Comparison of ENCODE assay signal across 8 mouse cellular contexts in genomic region chr6:121130039-121130705, GRCm38 (mm10). TPM values are rescaled to one million over a fixed set of nuclear protein-coding genes. Genes with fewer than 3 reads are reported as not detected.
A peak's percentile ranks its signal among the peaks of the same experiment; 100 is the strongest.
DNase-seq lines count a peak whose midpoint lies in the region; ATAC-seq and TF ChIP-seq lines count a peak whose summit lies in the region.

No protein-coding gene starts in this region.

- intact Hi-C loops in heart, adult 2 months (cut with DNase I), result loop anchor here (1.0 to 2.0 kb wide), 3 partner anchors 49 to 159 kb away; no protein-coding TSS in a partner anchor

- H3K27ac ChIP-seq in embryonic facial prominence, embryonic 12.5 days, result no peak overlapping the region
- no peak overlapping the region; the same call in 1 of the 2 replicates for H3K27ac ChIP-seq in heart, adult 2 months
- H3K27ac ChIP-seq in kidney, adult 2 months (ENCODE audit: insufficient read depth, low read depth, low read length), result no peak overlapping the region
- H3K27ac ChIP-seq in limb, embryonic 11.5 days (replicated peaks; ENCODE audit: low read depth, low read length), result no peak overlapping the region
- peak overlapping the region; percentile 90 for H3K27ac ChIP-seq in midbrain, embryonic 14.5 days (replicated peaks; ENCODE audit: low read depth, low read length)

- no peak for TF ChIP-seq POLR2A in heart, adult 2 months (IDR thresholded peaks at IDR 0.05; ENCODE audit: insufficient read depth, low read depth, low read length)
- no peak for TF ChIP-seq POLR2A in kidney, adult 2 months (IDR thresholded peaks at IDR 0.05; ENCODE audit: low read depth, low read length)

- peaks cover 10% of the 10 kb centered on the region for H3K4me1 ChIP-seq in embryonic facial prominence, embryonic 12.5 days
- H3K4me1 ChIP-seq in heart, adult 2 months (ENCODE audit: control insufficient read depth, insufficient read depth, low read length), result no peaks in the 10 kb centered on the region; the same call in 1 of the 2 replicates
- peaks cover 2% of the 10 kb centered on the region; the same call in 1 of the 2 replicates for H3K4me1 ChIP-seq in kidney, adult 2 months (ENCODE audit: control insufficient read depth, insufficient read depth, low read length)
- H3K4me1 ChIP-seq in limb, embryonic 11.5 days (ENCODE audit: control insufficient read depth, insufficient read depth, low read length), result no peaks in the 10 kb centered on the region; the same call in 1 of the 2 replicates
- peaks cover 22% of the 10 kb centered on the region for H3K4me1 ChIP-seq in midbrain, embryonic 14.5 days (ENCODE audit: control insufficient read depth, insufficient read depth, low read length)

- peak; percentile 61 for DNase-seq in 3134 (ENCODE audit: extremely low read depth, insufficient read length, low spot score)
- peak; percentile 86 for DNase-seq in adrenal gland, postnatal 25 days
- peak; percentile 85 for DNase-seq in heart, adult 2 months
- DNase-seq in kidney, adult 2 months, result peak; percentile 91
- peak; percentile 94 for DNase-seq in limb, embryonic 11.5 days (ENCODE audit: low spot score)
- DNase-seq in midbrain, embryonic 14.5 days, result peak; percentile 95
- DNase-seq in spleen, adult 18-20 months, result peak; percentile 56 to 76

- no peaks in the 10 kb centered on the region for H3K79me2 ChIP-seq in heart, adult 2 months (replicated peaks; ENCODE audit: control insufficient read depth, insufficient read depth, low read length)

- peak; percentile 89 for ATAC-seq in embryonic facial prominence, embryonic 12.5 days (ENCODE audit: insufficient number of reproducible peaks, insufficient read depth, low FRiP score, low TSS enrichment)
- peak; percentile 87 for ATAC-seq in limb, embryonic 11.5 days (ENCODE audit: insufficient number of reproducible peaks, low FRiP score, low TSS enrichment, low read depth)
- peak; percentile 90 for ATAC-seq in midbrain, embryonic 14.5 days (ENCODE audit: low FRiP score, low TSS enrichment)

- peak; percentile 89 for TF ChIP-seq CTCF in heart, adult 2 months (IDR thresholded peaks at IDR 0.05)
- peak; percentile 90 for TF ChIP-seq CTCF in kidney, adult 2 months (conservative IDR thresholded peaks at IDR 0.05; ENCODE audit: insufficient read depth, insufficient read length, low read depth, low read length)

- H3K9ac ChIP-seq in embryonic facial prominence, embryonic 12.5 days, result peak overlapping the region; percentile 52
- 0 out of 2 replicates have a peak overlapping the region, but pooled peaks have one; percentile 37 for H3K9ac ChIP-seq in heart, adult 2 months (ENCODE audit: low read depth, low read length)
- H3K9ac ChIP-seq in limb, embryonic 11.5 days (ENCODE audit: low read length), result peak overlapping the region; percentile 47
- H3K9ac ChIP-seq in midbrain, embryonic 14.5 days (replicated peaks; ENCODE audit: low read length), result peak overlapping the region; percentile 78

- no peaks in the 10 kb centered on the region for H3K9me3 ChIP-seq in embryonic facial prominence, embryonic 12.5 days
- no peaks in the 10 kb centered on the region for H3K9me3 ChIP-seq in limb, embryonic 11.5 days (ENCODE audit: control insufficient read depth, low read length)
- H3K9me3 ChIP-seq in midbrain, embryonic 14.5 days (ENCODE audit: control insufficient read depth, low read length), result no peaks in the 10 kb centered on the region

- peak overlapping the region; percentile 78 for H3K4me2 ChIP-seq in embryonic facial prominence, embryonic 12.5 days (replicated peaks)
- peak overlapping the region; percentile 64 for H3K4me2 ChIP-seq in limb, embryonic 11.5 days (ENCODE audit: low read depth, severe bottlenecking)
- peak overlapping the region; percentile 64 for H3K4me2 ChIP-seq in midbrain, embryonic 14.5 days (ENCODE audit: low read length)

- peak overlapping the region; percentile 40 for H3K4me3 ChIP-seq in embryonic facial prominence, embryonic 12.5 days
- peak overlapping the region; percentile 45 for H3K4me3 ChIP-seq in heart, adult 2 months
- H3K4me3 ChIP-seq in kidney, adult 2 months (ENCODE audit: insufficient read depth, low read depth, low read length), result peak overlapping the region; percentile 15; the same call in 1 of the 2 replicates
- peak overlapping the region; percentile 28 for H3K4me3 ChIP-seq in limb, embryonic 11.5 days (ENCODE audit: low read depth, low read length)
- H3K4me3 ChIP-seq in midbrain, embryonic 14.5 days (replicated peaks; ENCODE audit: low read depth, low read length), result peak overlapping the region; percentile 48

- peak; percentile 43; the same call in 1 of the 2 replicates for TF ChIP-seq EP300 in heart, adult 2 months (IDR thresholded peaks at IDR 0.05; ENCODE audit: insufficient read depth, low read depth, low read length)

- H3K27me3 ChIP-seq in embryonic facial prominence, embryonic 12.5 days, result peaks cover 19% of the 10 kb centered on the region
- no peaks in the 10 kb centered on the region for H3K27me3 ChIP-seq in heart, adult 2 months (ENCODE audit: control insufficient read depth, insufficient read depth, low read length)
- no peaks in the 10 kb centered on the region; the same call in 1 of the 2 replicates for H3K27me3 ChIP-seq in kidney, adult 2 months (replicated peaks; ENCODE audit: control insufficient read depth, insufficient read depth, low read length)
- H3K27me3 ChIP-seq in limb, embryonic 11.5 days (ENCODE audit: control insufficient read depth, insufficient read depth, low read length), result peaks cover 11% of the 10 kb centered on the region; the same call in 1 of the 2 replicates
- no peaks in the 10 kb centered on the region for H3K27me3 ChIP-seq in midbrain, embryonic 14.5 days (ENCODE audit: control insufficient read depth, insufficient read depth, low read length)

- H3K36me3 ChIP-seq in embryonic facial prominence, embryonic 12.5 days, result no peaks in the 10 kb centered on the region
- no peaks in the 10 kb centered on the region for H3K36me3 ChIP-seq in heart, adult 2 months (ENCODE audit: control insufficient read depth, insufficient read depth, low read length)
- H3K36me3 ChIP-seq in kidney, adult 2 months (ENCODE audit: control insufficient read depth, insufficient read depth, low read length), result no peaks in the 10 kb centered on the region
- H3K36me3 ChIP-seq in limb, embryonic 11.5 days (ENCODE audit: control insufficient read depth, insufficient read depth, low read length), result no peaks in the 10 kb centered on the region
- H3K36me3 ChIP-seq in midbrain, embryonic 14.5 days (ENCODE audit: control insufficient read depth, insufficient read depth, low read length), result no peaks in the 10 kb centered on the region

- WGBS in embryonic facial prominence, embryonic 12.5 days, result under 1% methylated on average over 32 of the region's 32 CpGs
- 3% methylated on average over 32 of the region's 32 CpGs for WGBS in heart, adult 2 months
- 2% methylated on average over 32 of the region's 32 CpGs for WGBS in kidney, adult 2 months
- WGBS in limb, embryonic 11.5 days, result 1% methylated on average over 32 of the region's 32 CpGs
- WGBS in midbrain, embryonic 14.5 days, result under 1% methylated on average over 32 of the region's 32 CpGs

RNA-seq across cellular contexts. Expression of gene Mical3, which starts 0.6 kb away (rescaled TPM):
- 65.9 and 72.6 TPM in 2 replicates for total RNA-seq in adrenal gland, postnatal 25 days (2021)
- 11.9 and 12.6 TPM in 2 replicates for polyA plus RNA-seq in embryonic facial prominence, embryonic 12.5 days (2016; fragmentation: Nextera tagmentation; extraction: Ambion mirVana)
- 100 to 1,000 TPM; 114 to 127 TPM for total RNA-seq in heart, adult 2 months (2021)
- polyA plus RNA-seq in heart, adult 2 months (2012; rRNA removed), result 52.1 and 69.0 TPM in 2 replicates
- 16.1 and 17.5 TPM in 2 replicates for polyA plus RNA-seq in kidney, adult 2 months (2012; rRNA removed)
- 12.2 and 13.7 TPM in 2 replicates for polyA plus RNA-seq in limb, embryonic 11.5 days (2014; fragmentation: Nextera tagmentation; extraction: Ambion mirVana)
- polyA plus RNA-seq in midbrain, embryonic 14.5 days (2014; fragmentation: Nextera tagmentation; extraction: Ambion mirVana), result 51.5 and 51.7 TPM in 2 replicates

RNA-seq across cellular contexts. Expression of gene Pex26, which starts 53.3 kb away (rescaled TPM):
- total RNA-seq in adrenal gland, postnatal 25 days (2021), result 16.1 and 17.2 TPM in 2 replicates
- 11.4 and 11.8 TPM in 2 replicates for polyA plus RNA-seq in embryonic facial prominence, embryonic 12.5 days (2016; fragmentation: Nextera tagmentation; extraction: Ambion mirVana)
- 1 to 10 TPM; 6.0 TPM for total RNA-seq in heart, adult 2 months (2021)
- polyA plus RNA-seq in heart, adult 2 months (2012; rRNA removed), result 8.3 and 10.9 TPM in 2 replicates
- 21.0 and 24.2 TPM in 2 replicates for polyA plus RNA-seq in kidney, adult 2 months (2012; rRNA removed)
- polyA plus RNA-seq in limb, embryonic 11.5 days (2014; fragmentation: Nextera tagmentation; extraction: Ambion mirVana), result 5.8 and 7.5 TPM in 2 replicates
- 15.1 and 16.4 TPM in 2 replicates for polyA plus RNA-seq in midbrain, embryonic 14.5 days (2014; fragmentation: Nextera tagmentation; extraction: Ambion mirVana)
